Mouse (Mus musculus): ENCODE results near the gene Tlr6. TPM values are rescaled to one million over a fixed set of nuclear protein-coding genes. Genes with fewer than 3 reads are reported as not detected.

Gene Tlr6
- total and polyA plus RNA-seq, 2 experiments from 2014 or later = 0.16 to 0.34 TPM

DNA sequence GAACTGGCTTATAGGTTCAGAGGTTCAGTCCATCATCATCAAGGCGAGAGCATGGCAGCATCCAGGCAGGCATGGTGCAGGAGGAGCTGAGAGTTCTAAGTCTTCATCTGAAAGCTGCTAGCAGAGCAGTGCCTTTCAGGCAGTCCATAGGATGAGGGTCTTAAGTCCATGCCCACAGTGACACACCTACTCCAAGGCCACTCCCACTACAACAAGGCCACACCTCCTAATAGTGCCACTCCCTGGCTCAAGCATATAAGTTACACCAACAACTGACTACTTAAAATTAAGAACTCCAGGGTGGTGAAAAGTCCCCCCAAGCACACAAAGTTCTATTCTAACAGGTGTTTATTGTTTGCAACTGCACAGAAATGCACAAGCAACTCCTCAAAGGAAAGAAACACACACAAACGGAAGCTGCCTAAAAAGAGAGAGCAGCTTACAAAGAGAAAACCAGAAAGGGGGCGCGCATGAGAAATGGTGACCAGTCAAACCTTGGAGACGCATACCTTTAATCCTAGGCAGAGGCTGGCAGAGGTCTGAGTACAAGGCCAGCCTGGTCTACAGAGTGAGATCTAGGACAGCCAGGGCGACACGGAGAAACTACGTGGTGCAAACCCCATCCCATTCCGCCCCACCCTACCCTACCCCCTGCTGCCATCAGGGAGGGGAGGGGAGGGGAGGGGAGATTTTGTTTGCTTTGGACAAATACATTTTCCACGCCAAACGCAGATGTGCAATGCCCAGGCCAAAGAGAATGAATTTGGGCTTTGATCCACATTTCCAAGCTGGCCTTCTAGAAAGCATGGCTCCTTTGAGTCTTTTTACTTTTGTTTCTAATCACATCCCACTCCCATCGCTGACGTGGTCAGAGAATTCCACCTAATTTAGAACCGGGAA lies 9.3 kb upstream of the Tlr6 start:
- DNase-seq (ENCODE audit: low spot score) = peak; percentile 31
- peak overlapping the region; percentile 56 for H3K9ac ChIP-seq (replicated peaks; ENCODE audit: low read length)
- H3K27me3 ChIP-seq (ENCODE audit: insufficient read depth, low read length) = no peaks in the 10 kb centered on the region
- no peak for ATAC-seq
- H3K4me1 ChIP-seq (ENCODE audit: insufficient read depth, low read length) = no peaks in the 10 kb centered on the region
- WGBS = 5% methylated on average over 14 of the region's 14 CpGs
- peak overlapping the region; percentile 92 for H3K4me2 ChIP-seq (ENCODE audit: low read depth, low read length)
- H3K9me3 ChIP-seq (ENCODE audit: low read length) = no peaks in the 10 kb centered on the region
- H3K4me3 ChIP-seq (ENCODE audit: low read length) = peak overlapping the region; percentile 61
- H3K27ac ChIP-seq = no peak overlapping the region
- no peak for TF ChIP-seq CTCF (IDR thresholded peaks at IDR 0.05; ENCODE audit: low read depth)
- no peaks in the 10 kb centered on the region for H3K36me3 ChIP-seq (ENCODE audit: insufficient read depth, low read length)

DNA sequence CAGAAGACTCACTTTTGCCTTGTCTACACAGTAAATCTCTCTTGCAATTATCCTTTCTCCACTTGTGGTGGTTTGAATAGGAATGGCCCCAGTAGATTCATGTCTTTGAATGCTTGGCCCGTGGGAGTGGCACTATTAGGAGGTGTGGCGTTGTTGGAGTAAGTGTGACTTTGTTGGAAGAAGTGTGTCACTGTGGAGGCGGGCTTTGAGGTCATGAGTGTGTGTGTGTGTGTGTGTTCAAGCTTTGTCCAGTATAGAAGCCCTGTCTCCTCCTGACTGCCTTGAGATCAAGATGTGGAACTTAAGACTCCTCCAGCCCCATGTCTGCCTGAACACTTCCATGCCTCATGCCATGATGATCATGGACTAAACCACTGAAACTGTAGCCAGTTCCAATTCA lies 3.8 kb upstream of the Tlr6 start:
- 91% methylated on average over 3 of the region's 3 CpGs for WGBS
- Histone ChIP-seq H3K27ac (no peak overlapping the region), H3K9ac (replicated peaks; ENCODE audit: low read length) (no peak overlapping the region), H3K4me2 (ENCODE audit: low read depth, low read length) (no peak overlapping the region), H3K9me3 (ENCODE audit: low read length) (no peaks in the 10 kb centered on the region), H3K36me3 (ENCODE audit: insufficient read depth, low read length) (no peaks in the 10 kb centered on the region), H3K4me1 (ENCODE audit: insufficient read depth, low read length) (no peaks in the 10 kb centered on the region), H3K4me3 (ENCODE audit: low read length) (no peak overlapping the region), H3K27me3 (ENCODE audit: insufficient read depth, low read length) (no peaks in the 10 kb centered on the region)
- no peak for TF ChIP-seq CTCF (IDR thresholded peaks at IDR 0.05; ENCODE audit: low read depth)
- no peak for DNase-seq (ENCODE audit: low spot score)
- ATAC-seq = no peak

DNA sequence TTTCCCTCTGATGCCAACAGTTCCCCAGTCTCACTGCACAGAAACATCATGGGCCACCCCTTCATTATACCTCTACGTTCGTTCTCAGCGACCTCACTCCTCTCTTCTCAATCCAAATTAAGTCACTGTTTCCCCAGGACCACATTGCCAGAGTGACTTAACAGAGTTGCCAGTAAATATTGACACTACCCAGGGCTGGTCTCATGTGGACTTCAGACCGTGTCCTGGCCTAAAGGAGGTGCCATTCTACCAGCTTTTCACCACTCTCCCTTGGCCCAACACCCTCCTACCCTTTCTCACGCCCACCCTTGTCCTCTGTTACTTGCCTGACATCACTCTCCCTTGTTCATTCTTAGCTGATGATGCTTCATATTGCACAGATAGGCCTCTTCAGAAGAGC lies 3.4 kb upstream of the Tlr6 start:
- H3K4me3 ChIP-seq (ENCODE audit: low read length) = no peak overlapping the region
- TF ChIP-seq CTCF (IDR thresholded peaks at IDR 0.05; ENCODE audit: low read depth) = no peak
- 86% methylated on average over 5 of the region's 5 CpGs for WGBS
- no peaks in the 10 kb centered on the region for H3K4me1 ChIP-seq (ENCODE audit: insufficient read depth, low read length)
- no peak for DNase-seq (ENCODE audit: low spot score)
- H3K27ac ChIP-seq = no peak overlapping the region
- H3K4me2 ChIP-seq (ENCODE audit: low read depth, low read length) = no peak overlapping the region
- no peak overlapping the region for H3K9ac ChIP-seq (replicated peaks; ENCODE audit: low read length)
- H3K9me3 ChIP-seq (ENCODE audit: low read length) = no peaks in the 10 kb centered on the region
- no peaks in the 10 kb centered on the region for H3K27me3 ChIP-seq (ENCODE audit: insufficient read depth, low read length)
- H3K36me3 ChIP-seq (ENCODE audit: insufficient read depth, low read length) = no peaks in the 10 kb centered on the region
- no peak for ATAC-seq

DNA sequence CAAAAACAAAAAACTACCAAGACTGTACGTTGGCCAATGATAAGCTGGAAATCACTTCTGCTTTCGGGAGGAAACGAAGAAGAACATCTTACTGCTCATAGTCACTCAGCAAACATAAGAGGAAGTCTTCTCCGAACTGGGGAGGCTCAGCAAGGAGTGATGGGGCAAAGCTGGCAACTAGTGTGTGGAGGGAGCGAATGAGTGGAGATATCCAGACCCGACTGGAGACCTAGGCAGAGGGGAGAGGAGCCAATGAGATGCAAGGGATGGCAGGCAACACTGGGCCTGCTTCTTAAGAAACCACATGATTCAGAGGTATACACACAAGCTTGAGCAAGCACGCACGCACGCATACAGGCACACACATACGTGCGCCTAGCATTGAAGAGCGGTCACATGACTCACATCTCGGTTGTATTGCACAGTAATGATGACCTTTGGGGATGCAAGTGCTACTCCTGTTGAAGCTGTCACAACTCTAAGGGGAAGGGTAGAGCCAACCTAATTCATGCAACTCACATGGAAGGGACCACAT lies 1.0 kb upstream of the Tlr6 start:
- Histone ChIP-seq H3K4me2 (ENCODE audit: low read depth, low read length) (no peak overlapping the region), H3K4me1 (ENCODE audit: insufficient read depth, low read length) (no peaks in the 10 kb centered on the region), H3K9me3 (ENCODE audit: low read length) (no peaks in the 10 kb centered on the region), H3K27me3 (ENCODE audit: insufficient read depth, low read length) (no peaks in the 10 kb centered on the region), H3K9ac (replicated peaks; ENCODE audit: low read length) (no peak overlapping the region), H3K27ac (no peak overlapping the region), H3K36me3 (ENCODE audit: insufficient read depth, low read length) (no peaks in the 10 kb centered on the region), H3K4me3 (ENCODE audit: low read length) (no peak overlapping the region)
- DNase-seq (ENCODE audit: low spot score) = no peak
- no peak for TF ChIP-seq CTCF (IDR thresholded peaks at IDR 0.05; ENCODE audit: low read depth)
- 90% methylated on average over 13 of the region's 13 CpGs for WGBS
- ATAC-seq = no peak

DNA sequence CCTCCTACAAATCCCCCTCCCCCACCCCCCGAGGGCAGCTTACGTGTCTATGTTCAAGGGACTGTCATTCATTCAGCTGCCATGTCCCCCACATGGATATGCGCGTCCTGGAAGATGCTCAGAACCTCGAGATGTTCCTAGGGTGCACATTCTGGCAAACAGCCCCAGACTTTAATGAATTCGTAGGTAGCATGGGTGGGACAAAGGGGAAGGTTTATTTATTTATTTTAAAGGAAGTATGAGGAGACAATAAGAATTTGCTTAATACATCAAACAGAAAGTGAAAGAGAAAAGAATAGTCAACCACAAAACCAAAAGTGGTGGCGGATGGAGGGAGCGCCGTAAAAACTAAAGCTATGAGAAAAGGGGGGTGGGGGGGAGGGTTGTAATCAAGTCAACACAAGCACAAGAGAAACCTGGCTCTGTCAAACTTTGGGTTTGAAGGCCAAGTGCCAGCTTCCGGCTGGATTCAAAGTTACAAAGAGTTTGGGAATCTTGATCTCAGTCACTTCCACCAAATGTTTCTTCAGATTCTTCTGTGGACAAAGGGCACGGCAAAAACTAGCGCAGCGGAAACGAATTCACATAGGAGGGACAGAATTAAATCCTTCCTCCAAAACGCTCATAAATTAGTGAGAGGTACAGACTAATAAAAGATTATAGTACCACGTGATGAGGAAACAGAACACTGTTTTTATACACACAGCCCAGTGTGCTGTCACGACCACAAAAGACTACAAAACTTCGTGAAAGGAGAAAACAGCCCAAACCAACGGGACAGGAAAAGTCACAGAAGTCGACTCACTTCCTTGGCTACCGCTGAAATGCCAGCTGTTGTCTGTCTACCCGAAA lies 680 bp downstream of the Tlr6 start:
- H3K9ac ChIP-seq (replicated peaks; ENCODE audit: low read length) = no peak overlapping the region

DNA sequence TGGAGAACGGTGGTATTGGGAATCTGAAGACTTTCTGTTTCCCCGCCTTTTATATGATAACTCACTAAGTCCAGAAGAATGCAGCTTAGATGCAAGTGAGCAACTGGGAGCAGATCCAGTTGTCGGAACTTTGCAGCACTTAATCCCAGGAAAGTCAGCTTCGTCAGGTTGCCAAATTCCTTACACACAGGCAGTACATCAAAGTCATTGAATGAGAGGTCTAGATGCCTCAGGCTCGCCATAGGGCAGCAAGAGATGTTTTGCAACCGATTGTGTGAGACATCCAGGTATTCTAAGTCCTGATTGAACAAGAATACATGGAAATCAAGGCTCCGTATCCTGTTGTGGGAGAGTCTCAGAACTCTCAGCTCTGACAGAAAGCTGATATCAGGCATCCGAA lies 5.0 kb downstream of the Tlr6 start:
- WGBS = 82% methylated on average over 8 of the region's 8 CpGs
- Histone ChIP-seq H3K27me3 (ENCODE audit: insufficient read depth, low read length) (no peaks in the 10 kb centered on the region), H3K9ac (replicated peaks; ENCODE audit: low read length) (no peak overlapping the region), H3K4me3 (ENCODE audit: low read length) (no peak overlapping the region), H3K36me3 (ENCODE audit: insufficient read depth, low read length) (no peaks in the 10 kb centered on the region), H3K4me1 (ENCODE audit: insufficient read depth, low read length) (no peaks in the 10 kb centered on the region), H3K4me2 (ENCODE audit: low read depth, low read length) (no peak overlapping the region), H3K9me3 (ENCODE audit: low read length) (no peaks in the 10 kb centered on the region), H3K27ac (no peak overlapping the region)
- ATAC-seq (no peak), DNase-seq (ENCODE audit: low spot score) (no peak)
- no peak for TF ChIP-seq CTCF (IDR thresholded peaks at IDR 0.05; ENCODE audit: low read depth)

More for the DNA sequence above, 680 bp downstream of the Tlr6 start:
- H3K27me3 ChIP-seq (ENCODE audit: insufficient read depth, low read length) = no peaks in the 10 kb centered on the region
- H3K36me3 ChIP-seq (ENCODE audit: insufficient read depth, low read length) = no peaks in the 10 kb centered on the region
- TF ChIP-seq CTCF (IDR thresholded peaks at IDR 0.05; ENCODE audit: low read depth) = no peak
- no peaks in the 10 kb centered on the region for H3K4me1 ChIP-seq (ENCODE audit: insufficient read depth, low read length)
- no peak overlapping the region for H3K4me2 ChIP-seq (ENCODE audit: low read depth, low read length)
- WGBS = 82% methylated on average over 22 of the region's 22 CpGs
- H3K27ac ChIP-seq = no peak overlapping the region
- ATAC-seq (no peak), DNase-seq (ENCODE audit: low spot score) (no peak)
- no peaks in the 10 kb centered on the region for H3K9me3 ChIP-seq (ENCODE audit: low read length)
- no peak overlapping the region for H3K4me3 ChIP-seq (ENCODE audit: low read length)

Data from hindbrain, postnatal 0 days (tissue).